Mouse (Mus musculus) MEL (cell line): ENCODE measurements around the gene Gm10961. TPM values are rescaled to one million over a fixed set of nuclear protein-coding genes. Genes with fewer than 3 reads are reported as not detected.
A peak's percentile ranks its signal among the peaks of the same experiment; 100 is the strongest.

ENCODE experiments used
- DNase-seq: peaks from one replicate; pipeline ENCODE4 v3.0.0; 2011; ENCODE audit warnings: low read depth, low spot score
- H3K27ac ChIP-seq: 2 replicates; pipeline ENCODE4 v1.5.1; 2012; ENCODE audit warnings: low read depth, mild to moderate bottlenecking, control low read depth, low read length, moderate library complexity; ENCODE audit not compliant: control insufficient read depth
- H3K27me3 ChIP-seq, 2 experiments: fragments of 150-350 bp in 1 of 2; sonication (generic) in 1 of 2; 2 replicates each; pipeline ENCODE4 v1.6.1; 2012; ENCODE audit warnings: low read length in 2 of 2, mild to moderate bottlenecking in 2 of 2, improper control_type of control experiment in 1 of 2, moderate library complexity in 1 of 2; ENCODE audit not compliant: insufficient read depth in 2 of 2, control insufficient read depth in 1 of 2
- H3K36me3 ChIP-seq, 2 experiments: 2 replicates each; pipeline ENCODE4 v1.6.1; 2012 to 2014; ENCODE audit warnings: low read length in 2 of 2, improper control_type of control experiment in 1 of 2, inconsistent platforms in 1 of 2, mild to moderate bottlenecking in 1 of 2; ENCODE audit not compliant: insufficient read depth in 2 of 2, control insufficient read depth in 1 of 2
- H3K4me1 ChIP-seq, 2 experiments: fragments of 150-350 bp in 1 of 2; sonication (generic) in 1 of 2; 2 replicates each; pipeline ENCODE4 v1.6.1; 2012; ENCODE audit warnings: low read length in 2 of 2, improper control_type of control experiment in 1 of 2, mild to moderate bottlenecking in 1 of 2; ENCODE audit not compliant: insufficient read depth in 2 of 2, control insufficient read depth in 1 of 2
- H3K4me3 ChIP-seq, 2 experiments: fragments of 150-350 bp in 1 of 2; sonication (generic) in 1 of 2; 2 replicates each; pipeline ENCODE4 v1.5.1; 2012; ENCODE audit warnings: low read depth in 2 of 2, low read length in 2 of 2, mild to moderate bottlenecking in 2 of 2, moderate library complexity in 2 of 2, control low read depth in 1 of 2, improper control_type of control experiment in 1 of 2; ENCODE audit not compliant: control insufficient read depth in 1 of 2, insufficient read depth in 1 of 2
- H3K79me2 ChIP-seq: 2 replicates; pipeline ENCODE4 v1.6.1; 2012; ENCODE audit warnings: mild to moderate bottlenecking, low read length, moderate library complexity; ENCODE audit not compliant: control insufficient read depth, poor library complexity, insufficient read depth
- H3K9ac ChIP-seq: 2 replicates; pipeline ENCODE4 v1.6.1; 2012; ENCODE audit warnings: low read depth, mild to moderate bottlenecking, control low read depth, low read length, moderate library complexity; ENCODE audit not compliant: control insufficient read depth, poor library complexity, severe bottlenecking
- H3K9me3 ChIP-seq: fragments of 150-350 bp; sonication (generic); replicated peaks from 2 replicates; pipeline ENCODE4 v1.6.1; 2012; ENCODE audit warnings: mild to moderate bottlenecking, low read length, improper control_type of control experiment, moderate library complexity; ENCODE audit not compliant: insufficient read depth
- BHLHE40 ChIP-seq: IDR thresholded peaks from 2 replicates; pipeline ENCODE4 v1.6.1; 2012; ENCODE audit warnings: low read depth, mild to moderate bottlenecking, inconsistent platforms, low read length, improper control_type of control experiment, borderline replicate concordance
- CHD2 ChIP-seq: IDR thresholded peaks from 2 replicates; pipeline ENCODE4 v1.6.1; 2011; ENCODE audit warnings: low read length, improper control_type of control experiment
- CTCF ChIP-seq, 3 experiments: IDR thresholded peaks in 2 of 3; conservative IDR thresholded peaks in 1 of 3; 2 replicates each; pipeline ENCODE4 v1.5.1; 2011 to 2012; ENCODE audit warnings: low read length in 3 of 3, low read depth in 2 of 3, mild to moderate bottlenecking in 2 of 3, improper control_type of control experiment in 1 of 3, inconsistent platforms in 1 of 3, mixed read lengths in 1 of 3, moderate library complexity in 1 of 3; ENCODE audit not compliant: control insufficient read depth in 1 of 3, insufficient read depth in 1 of 3, poor library complexity in 1 of 3, severe bottlenecking in 1 of 3
- E2F4 ChIP-seq: IDR thresholded peaks from 2 replicates; pipeline ENCODE4 v1.6.1; 2011; ENCODE audit warnings: low read depth, low read length, improper control_type of control experiment, borderline replicate concordance
- ELF1 ChIP-seq: IDR thresholded peaks from 2 replicates; pipeline ENCODE4 v1.6.1; 2014; ENCODE audit warnings: low read depth, mild to moderate bottlenecking, inconsistent platforms, low read length, improper control_type of control experiment, moderate library complexity
- ETS1 ChIP-seq: IDR thresholded peaks from 2 replicates; pipeline ENCODE4 v1.6.1; 2012; ENCODE audit warnings: low read depth, mild to moderate bottlenecking, inconsistent platforms, low read length, improper control_type of control experiment, moderate library complexity
- HCFC1 ChIP-seq: IDR thresholded peaks from 2 replicates; pipeline ENCODE4 v1.6.1; 2012; ENCODE audit warnings: low read depth, mild to moderate bottlenecking, inconsistent platforms, low read length, improper control_type of control experiment, moderate library complexity
- JUND ChIP-seq: IDR thresholded peaks from 2 replicates; pipeline ENCODE4 v1.6.1; 2011; ENCODE audit warnings: low read depth, mild to moderate bottlenecking, improper control_type of control experiment, low read length
- MAFK ChIP-seq: IDR thresholded peaks from 2 replicates; pipeline ENCODE4 v1.6.1; 2011; ENCODE audit warnings: low read depth, mild to moderate bottlenecking, low read length, improper control_type of control experiment, borderline replicate concordance
- MXI1 ChIP-seq: IDR thresholded peaks from 2 replicates; pipeline ENCODE4 v1.6.1; 2011; ENCODE audit warnings: mild to moderate bottlenecking, low read depth, low read length, improper control_type of control experiment
- MYB ChIP-seq: IDR thresholded peaks from 2 replicates; pipeline ENCODE4 v1.6.1; 2011; ENCODE audit warnings: mild to moderate bottlenecking, low read depth, low read length, improper control_type of control experiment
- MYC ChIP-seq: IDR thresholded peaks from 2 replicates; pipeline ENCODE4 v1.6.1; 2011; ENCODE audit warnings: low read depth, mild to moderate bottlenecking, low read length, improper control_type of control experiment, moderate library complexity
- NELFE ChIP-seq: IDR thresholded peaks from 2 replicates; pipeline ENCODE4 v1.6.1; 2011; ENCODE audit warnings: low read depth, low read length, improper control_type of control experiment
- NRF1 ChIP-seq: IDR thresholded peaks from 2 replicates; pipeline ENCODE4 v1.6.1; 2014; ENCODE audit warnings: low read depth, mild to moderate bottlenecking, inconsistent platforms, low read length, improper control_type of control experiment, moderate library complexity; ENCODE audit not compliant: poor library complexity, insufficient read depth, severe bottlenecking
- POLR2A ChIP-seq, 2 experiments: IDR thresholded peaks; 2 replicates each; pipeline ENCODE4 v1.6.1; 2011 to 2012; ENCODE audit warnings: low read length in 2 of 2, mild to moderate bottlenecking in 2 of 2, control low read depth in 1 of 2, improper control_type of control experiment in 1 of 2, low read depth in 1 of 2, moderate library complexity in 1 of 2; ENCODE audit not compliant: control insufficient read depth in 1 of 2, insufficient read depth in 1 of 2, poor library complexity in 1 of 2
- POLR2AphosphoS2 ChIP-seq: IDR thresholded peaks from 2 replicates; pipeline ENCODE4 v1.6.1; 2011; ENCODE audit warnings: low read length, improper control_type of control experiment
- POLR2AphosphoS5 ChIP-seq: IDR thresholded peaks from 2 replicates; pipeline ENCODE4 v1.6.1; 2012; ENCODE audit warnings: low read depth, borderline replicate concordance, mild to moderate bottlenecking, inconsistent platforms, low read length, moderate library complexity, mixed read lengths
- RCOR1 ChIP-seq: IDR thresholded peaks from 2 replicates; pipeline ENCODE4 v1.6.1; 2012; ENCODE audit warnings: low read depth, mild to moderate bottlenecking, inconsistent platforms, low read length, improper control_type of control experiment
- SIN3A ChIP-seq: IDR thresholded peaks from 2 replicates; pipeline ENCODE4 v1.6.1; 2012; ENCODE audit warnings: low read length, improper control_type of control experiment, inconsistent platforms
- SMC3 ChIP-seq: IDR thresholded peaks from 2 replicates; pipeline ENCODE4 v1.6.1; 2011; ENCODE audit warnings: low read depth, low read length, improper control_type of control experiment
- TBP ChIP-seq: IDR thresholded peaks from 2 replicates; pipeline ENCODE4 v1.8.0; 2011; ENCODE audit warnings: low read depth, low read length, improper control_type of control experiment
- TCF12 ChIP-seq: IDR thresholded peaks from 2 replicates; pipeline ENCODE4 v1.6.1; 2014; ENCODE audit warnings: low read depth, mild to moderate bottlenecking, inconsistent platforms, low read length, improper control_type of control experiment, moderate library complexity
- USF1 ChIP-seq: IDR thresholded peaks from 2 replicates; pipeline ENCODE4 v1.6.1; 2014; ENCODE audit warnings: low read depth, mild to moderate bottlenecking, inconsistent platforms, low read length, improper control_type of control experiment, moderate library complexity
- ZKSCAN1 ChIP-seq: IDR thresholded peaks from 2 replicates; pipeline ENCODE4 v1.6.1; 2012; ENCODE audit warnings: low read depth, mild to moderate bottlenecking, inconsistent platforms, low read length, improper control_type of control experiment, moderate library complexity
- polyA plus RNA-seq, 2 experiments: library from polyadenylated mRNA; stranded (reverse) in 1 of 2; unstranded in 1 of 2; fragments of >175 nt in 1 of 2; fragments of >200 nt in 1 of 2; gene quantifications; 2 replicates each; pipeline versions ENCODE4 v1.2.1 to v1.2.4; 2012; ENCODE audit warnings: low replicate concordance in 2 of 2, low read depth in 1 of 2; ENCODE audit not compliant: insufficient read length in 2 of 2, insufficient read depth in 1 of 2, missing spikeins in 1 of 2
- total RNA-seq: library from RNA; depleted of rRNA; stranded (reverse); fragments of 300-350 nt; gene quantifications from 2 replicates; pipeline ENCODE4 v1.2.3, GENCODE M21; 2012

The Gm10961 gene
- total and polyA plus RNA-seq, 3 experiments = not detected

- Histone ChIP-seq H3K4me1 (peaks cover 0 to 14% of the 10 kb centered on the region in 2 experiments; a peak in 3 of 4 replicates), H3K9me3 (no peaks in the 10 kb centered on the region), H3K27ac (peak within 1 kb of the TSS; percentile 72), H3K27me3 (peaks cover 0 to 8% of the 10 kb centered on the region in 2 experiments; a peak in 1 of 4 replicates), H3K4me3 (peak within 1 kb of the TSS; percentile 65 to 81), H3K36me3 (peaks cover 0 to 6% of the 10 kb centered on the region in 2 experiments; a peak in 3 of 4 replicates), H3K79me2 (peaks cover 6% of the 10 kb centered on the region), H3K9ac (peak within 1 kb of the TSS; percentile 93)
- DNase-seq = peak; percentile 96
- TF ChIP-seq HCFC1 = peak; percentile 83
- TF ChIP-seq ELF1 = 0 out of 2 replicates have a peak, but pooled peaks have one; percentile 50
- no peak for TF ChIP-seq CTCF (IDR thresholded peaks at IDR 0.05 in 2 of 3, conservative IDR thresholded peaks at IDR 0.05 in 1 of 3; ENCODE audit: control insufficient read depth in 1 of 3, insufficient read depth in 1 of 3, low read depth in 2 of 3, low read length in 3 of 3, poor library complexity in 1 of 3, severe bottlenecking in 1 of 3)
- peak; percentile 93 for TF ChIP-seq CHD2
- 0 out of 2 replicates have a peak, but pooled peaks have one; percentile 25 for TF ChIP-seq NRF1
- TF ChIP-seq BHLHE40 = no peak
- TF ChIP-seq TBP = peak; percentile 83
- TF ChIP-seq SIN3A = peak; percentile 69
- TF ChIP-seq MXI1 = peak; percentile 56; the same call in 1 of the 2 replicates
- TF ChIP-seq SMC3 = no peak
- TF ChIP-seq MAFK = no peak
- no peak; the same call in 1 of the 2 replicates for TF ChIP-seq POLR2AphosphoS2
- 0 out of 2 replicates have a peak, but pooled peaks have one; percentile 16 for TF ChIP-seq MYC
- TF ChIP-seq TCF12 = peak; percentile 70
- TF ChIP-seq POLR2A (IDR thresholded peaks at IDR 0.05; ENCODE audit: control insufficient read depth in 1 of 2, insufficient read depth in 1 of 2, low read depth in 1 of 2, low read length in 2 of 2, poor library complexity in 1 of 2) = peak; percentile 71 to 84; a peak in 3 of 4 replicates
- TF ChIP-seq E2F4 = no peak
- TF ChIP-seq NELFE = peak; percentile 92
- TF ChIP-seq POLR2AphosphoS5 = no peak
- no peak for TF ChIP-seq ZKSCAN1
Measured at GRCm38 (mm10) chr3:107631523-107631958, 419 bp downstream of the Gm10961 start, which contains the start of gene Strip1. Gene Strip1 (minus strand): TSS chr3:107631694.

DNA sequence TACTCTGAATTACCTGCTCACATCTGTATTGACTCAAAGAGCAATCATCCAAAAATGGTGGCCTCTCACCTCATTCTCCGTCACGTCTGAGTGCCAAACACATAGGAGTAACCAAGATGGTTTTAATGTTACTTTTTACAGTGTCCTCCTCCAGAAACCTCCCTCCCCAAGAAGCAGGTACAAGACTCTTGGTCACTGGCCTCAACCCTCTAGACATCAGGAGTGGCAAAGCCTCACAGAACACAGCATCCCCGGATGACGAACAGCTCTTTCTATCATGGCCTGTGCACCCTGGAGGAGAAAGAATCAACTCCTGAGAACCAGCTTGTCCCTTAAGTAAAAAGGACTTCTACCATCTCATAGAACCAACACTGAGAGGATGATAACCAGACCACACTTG, 1.7 kb downstream of the Gm10961 start:
- Histone ChIP-seq H3K79me2 (peaks cover 6% of the 10 kb centered on the region), H3K9ac (no peak overlapping the region)
- no peak for DNase-seq
- no peak for TF ChIP-seq ETS1
- no peak for TF ChIP-seq JUND
- TF ChIP-seq ZKSCAN1 = no peak
- TF ChIP-seq TCF12 = no peak
- no peak for TF ChIP-seq RCOR1
- TF ChIP-seq TBP = no peak
- TF ChIP-seq POLR2AphosphoS2 = no peak
- TF ChIP-seq MYB = no peak
- TF ChIP-seq USF1 = no peak
- TF ChIP-seq, all 39 proteins: peak for 0
- H3K27ac ChIP-seq = no peak overlapping the region
- H3K36me3 ChIP-seq = peaks cover 0 to 6% of the 10 kb centered on the region in 2 experiments; a peak in 2 of 4 replicates
- no peak overlapping the region for H3K4me3 ChIP-seq
- no peaks in the 10 kb centered on the region for H3K9me3 ChIP-seq
- peaks cover 0 to 14% of the 10 kb centered on the region in 2 experiments; a peak in 3 of 4 replicates for H3K4me1 ChIP-seq
- peaks cover 0 to 8% of the 10 kb centered on the region in 2 experiments; a peak in 3 of 4 replicates for H3K27me3 ChIP-seq
